Mouse (Mus musculus) midbrain, embryonic 16.5 days (tissue): Measurements from ENCODE around the gene Nr5a1. TPM values are rescaled to one million over a fixed set of nuclear protein-coding genes. Genes with fewer than 3 reads are reported as not detected.

Experiments
- ATAC-seq: fragments of 200-750 bp; cut with Nextera tagmentation; 2 replicates; pipeline ENCODE4 v1.8.0; 2017; ENCODE audit warnings: moderate TSS enrichment
- H3K27ac ChIP-seq: fragments of 300-500 bp; sonication (generic); 2 replicates; pipeline ENCODE4 v1.5.1; 2014; ENCODE audit warnings: mild to moderate bottlenecking, low read length, mixed read lengths
- H3K27me3 ChIP-seq: fragments of 300-500 bp; sonication (generic); 2 replicates; pipeline ENCODE4 v1.6.1; 2014; ENCODE audit warnings: low read depth, low read length, mixed read lengths; ENCODE audit not compliant: control insufficient read depth, insufficient read depth
- H3K36me3 ChIP-seq: fragments of 300-500 bp; sonication (generic); 2 replicates; pipeline ENCODE4 v1.6.1; 2014; ENCODE audit warnings: mild to moderate bottlenecking, low read length, moderate library complexity, mixed read lengths; ENCODE audit not compliant: control insufficient read depth, insufficient read depth
- H3K4me1 ChIP-seq: fragments of 300-500 bp; sonication (generic); 2 replicates; pipeline ENCODE4 v1.6.1; 2014; ENCODE audit warnings: mild to moderate bottlenecking, low read length, mixed read lengths; ENCODE audit not compliant: control insufficient read depth, insufficient read depth
- H3K4me2 ChIP-seq: fragments of 300-500 bp; sonication (generic); 2 replicates; pipeline ENCODE4 v1.6.1; 2014; ENCODE audit warnings: mild to moderate bottlenecking, low read length, mixed read lengths
- H3K4me3 ChIP-seq: fragments of 300-500 bp; sonication (generic); 2 replicates; pipeline ENCODE4 v1.5.1; 2014; ENCODE audit warnings: low read depth, mild to moderate bottlenecking, low read length, moderate library complexity, mixed read lengths
- H3K9ac ChIP-seq: fragments of 300-500 bp; sonication (generic); 2 replicates; pipeline ENCODE4 v1.6.1; 2014; ENCODE audit warnings: low read depth, low read length, mixed read lengths
- H3K9me3 ChIP-seq: fragments of 300-500 bp; sonication (generic); replicated peaks from 2 replicates; pipeline ENCODE4 v1.6.1; 2014; ENCODE audit warnings: mild to moderate bottlenecking, low read length, mixed read lengths; ENCODE audit not compliant: control insufficient read depth, poor library complexity, severe bottlenecking
- WGBS: fragments of 180-500 bp; shearing (Covaris S2); extraction: QIAGEN DNeasy Blood & Tissue Kit; methylation state at CpG from one replicate; pipeline ENCODE4 v1.1.7; 2014; 5-methylcytosine and 5-hydroxymethylcytosine counted together
- polyA plus RNA-seq: library from polyadenylated mRNA; unstranded; fragments of >200 nt; fragmentation: Nextera tagmentation; extraction: Ambion mirVana; gene quantifications from 2 replicates; pipeline ENCODE4 v1.2.1, GENCODE M21; 2015

Gene Nr5a1
- polyA plus RNA-seq, 1 experiment from 2014 or later, result 0.25 TPM

- no peak overlapping the region for H3K27ac ChIP-seq
- 22% methylated on average over 9 of the region's 9 CpGs for WGBS
- H3K27me3 ChIP-seq, result peaks cover 17% of the 10 kb centered on the region
Observed at GRCm38 (mm10) chr2:38695770-38696169, 18.6 kb downstream of the Nr5a1 start.

GRCm38 (mm10) chr2:38691542-38691941 is 22.8 kb downstream of the Nr5a1 start:
- H3K4me2 ChIP-seq, result no peak overlapping the region
- H3K36me3 ChIP-seq, result no peaks in the 10 kb centered on the region
- no peak overlapping the region for H3K9ac ChIP-seq
- no peak overlapping the region for H3K27ac ChIP-seq
- H3K4me3 ChIP-seq, result no peak overlapping the region
- no peaks in the 10 kb centered on the region for H3K9me3 ChIP-seq
- 24% methylated on average over 8 of the region's 8 CpGs for WGBS
- no peak for ATAC-seq
- peaks cover 14% of the 10 kb centered on the region for H3K4me1 ChIP-seq
- peaks cover 2% of the 10 kb centered on the region for H3K27me3 ChIP-seq

More at GRCm38 (mm10) chr2:38695770-38696169, 18.6 kb downstream of the Nr5a1 start:
- H3K9ac ChIP-seq, result no peak overlapping the region
- peaks cover 8% of the 10 kb centered on the region for H3K4me1 ChIP-seq
- H3K4me2 ChIP-seq, result no peak overlapping the region
- H3K4me3 ChIP-seq, result no peak overlapping the region
- H3K36me3 ChIP-seq, result no peaks in the 10 kb centered on the region
- ATAC-seq, result no peak
- H3K9me3 ChIP-seq, result no peaks in the 10 kb centered on the region

- no peak for ATAC-seq
- H3K27ac ChIP-seq, result no peak overlapping the region
- peaks cover 2% of the 10 kb centered on the region for H3K27me3 ChIP-seq
- H3K9me3 ChIP-seq, result no peaks in the 10 kb centered on the region
- peaks cover 14% of the 10 kb centered on the region for H3K4me1 ChIP-seq
- H3K4me3 ChIP-seq, result no peak overlapping the region
- no peak overlapping the region for H3K4me2 ChIP-seq
- H3K9ac ChIP-seq, result no peak overlapping the region
- WGBS, result 21% methylated on average over 1 of the region's 1 CpGs
- no peaks in the 10 kb centered on the region for H3K36me3 ChIP-seq
Observed at GRCm38 (mm10) chr2:38689881-38690280, 24.5 kb downstream of the Nr5a1 start.

GRCm38 (mm10) chr2:38688791-38689520 is 25.4 kb downstream of the Nr5a1 start:
- Histone ChIP-seq H3K36me3 (no peaks in the 10 kb centered on the region), H3K9me3 (no peaks in the 10 kb centered on the region), H3K27ac (peak overlapping the region; percentile 63), H3K4me2 (peak overlapping the region; percentile 67), H3K27me3 (peaks cover 2% of the 10 kb centered on the region), H3K4me3 (peak overlapping the region; percentile 33), H3K4me1 (peaks cover 14% of the 10 kb centered on the region), H3K9ac (peak overlapping the region; percentile 61)
- WGBS, result 2% methylated on average over 29 of the region's 29 CpGs
- peak; percentile 81 for ATAC-seq

- Histone ChIP-seq H3K36me3 (no peaks in the 10 kb centered on the region), H3K4me1 (peaks cover 14% of the 10 kb centered on the region), H3K4me3 (no peak overlapping the region), H3K4me2 (no peak overlapping the region), H3K27me3 (no peaks in the 10 kb centered on the region; the same call in 1 of the 2 replicates), H3K27ac (no peak overlapping the region), H3K9me3 (no peaks in the 10 kb centered on the region), H3K9ac (no peak overlapping the region)
- no peak for ATAC-seq
- 82% methylated on average over 3 of the region's 3 CpGs for WGBS
Observed at GRCm38 (mm10) chr2:38685746-38686145, 28.6 kb downstream of the Nr5a1 start.

- Histone ChIP-seq H3K9ac (no peak overlapping the region), H3K27me3 (no peaks in the 10 kb centered on the region), H3K4me3 (no peak overlapping the region), H3K27ac (no peak overlapping the region), H3K4me2 (no peak overlapping the region), H3K36me3 (no peaks in the 10 kb centered on the region), H3K9me3 (no peaks in the 10 kb centered on the region), H3K4me1 (peaks cover 1% of the 10 kb centered on the region; the same call in 1 of the 2 replicates)
- ATAC-seq, result no peak
- 79% methylated on average over 5 of the region's 5 CpGs for WGBS
Observed at GRCm38 (mm10) chr2:38683083-38683482, 31.3 kb downstream of the Nr5a1 start.

- Histone ChIP-seq H3K27ac (no peak overlapping the region), H3K27me3 (no peaks in the 10 kb centered on the region), H3K4me2 (no peak overlapping the region), H3K4me3 (no peak overlapping the region), H3K4me1 (no peaks in the 10 kb centered on the region), H3K9me3 (no peaks in the 10 kb centered on the region), H3K9ac (no peak overlapping the region), H3K36me3 (no peaks in the 10 kb centered on the region)
- no peak for ATAC-seq
- 95% methylated on average over 5 of the region's 5 CpGs for WGBS
Observed at GRCm38 (mm10) chr2:38682209-38682608, 32.1 kb downstream of the Nr5a1 start.

GRCm38 (mm10) chr2:38678947-38679346 is 35.4 kb downstream of the Nr5a1 start:
- H3K27me3 ChIP-seq, result no peaks in the 10 kb centered on the region
- no peak overlapping the region for H3K4me3 ChIP-seq
- no peak overlapping the region for H3K9ac ChIP-seq
- ATAC-seq, result no peak
- H3K27ac ChIP-seq, result no peak overlapping the region
- H3K9me3 ChIP-seq, result no peaks in the 10 kb centered on the region
- H3K36me3 ChIP-seq, result no peaks in the 10 kb centered on the region
- no peak overlapping the region for H3K4me2 ChIP-seq
- no peaks in the 10 kb centered on the region for H3K4me1 ChIP-seq

- no peak overlapping the region for H3K27ac ChIP-seq
- H3K4me3 ChIP-seq, result no peak overlapping the region
- H3K36me3 ChIP-seq, result no peaks in the 10 kb centered on the region
- no peak overlapping the region for H3K4me2 ChIP-seq
- no peaks in the 10 kb centered on the region for H3K4me1 ChIP-seq
- ATAC-seq, result no peak
- WGBS, result 59% methylated on average over 9 of the region's 9 CpGs
- H3K9ac ChIP-seq, result no peak overlapping the region
- H3K9me3 ChIP-seq, result no peaks in the 10 kb centered on the region
- H3K27me3 ChIP-seq, result no peaks in the 10 kb centered on the region
Observed at GRCm38 (mm10) chr2:38675366-38675969, 38.9 kb downstream of the Nr5a1 start.
